Mouse (Mus musculus): ENCODE results near the gene Mycbp. TPM values are rescaled to one million over a fixed set of nuclear protein-coding genes. Genes with fewer than 3 reads are reported as not detected.

Gene Mycbp
- polyA plus RNA-seq, 1 experiment from 2014 or later = 59.9 TPM

- no peak for ATAC-seq (replicated peaks; ENCODE audit: low FRiP score)
- Histone ChIP-seq H3K9ac (ENCODE audit: low read length) (no peak overlapping the region), H3K4me3 (ENCODE audit: low read depth, low read length) (no peak overlapping the region), H3K4me1 (replicated peaks; ENCODE audit: control insufficient read depth, insufficient read depth, low read length) (no peaks in the 10 kb centered on the region), H3K27ac (ENCODE audit: low read depth, low read length) (no peak overlapping the region), H3K9me3 (ENCODE audit: control insufficient read depth, low read length) (no peaks in the 10 kb centered on the region), H3K27me3 (ENCODE audit: control insufficient read depth, insufficient read depth, low read length) (no peaks in the 10 kb centered on the region), H3K36me3 (ENCODE audit: control insufficient read depth, insufficient read depth, low read length) (no peaks in the 10 kb centered on the region), H3K4me2 (ENCODE audit: low read depth, low read length, severe bottlenecking) (no peak overlapping the region)
- WGBS = 76% methylated on average over 3 of the region's 3 CpGs
- no peak for DNase-seq (ENCODE audit: low spot score)
Measured at GRCm38 (mm10) chr4:123903432-123903831, 1.2 kb upstream of the Mycbp start.

GRCm38 (mm10) chr4:123905126-123905668 is 565 bp downstream of the Mycbp start:
- DNase-seq (ENCODE audit: low spot score) = no peak
- Histone ChIP-seq H3K27ac (ENCODE audit: low read depth, low read length) (peak overlapping the region; percentile 46; the same call in 1 of the 2 replicates), H3K4me3 (ENCODE audit: low read depth, low read length) (peak overlapping the region; percentile 82), H3K27me3 (ENCODE audit: control insufficient read depth, insufficient read depth, low read length) (no peaks in the 10 kb centered on the region), H3K4me2 (ENCODE audit: low read depth, low read length, severe bottlenecking) (peak overlapping the region; percentile 83), H3K9ac (ENCODE audit: low read length) (peak overlapping the region; percentile 71), H3K36me3 (ENCODE audit: control insufficient read depth, insufficient read depth, low read length) (no peaks in the 10 kb centered on the region), H3K9me3 (ENCODE audit: control insufficient read depth, low read length) (no peaks in the 10 kb centered on the region), H3K4me1 (replicated peaks; ENCODE audit: control insufficient read depth, insufficient read depth, low read length) (no peaks in the 10 kb centered on the region)
- ATAC-seq (replicated peaks; ENCODE audit: low FRiP score) = no peak; the same call in 1 of the 2 replicates
- whole genome bisulfite sequencing = 1% methylated on average over 45 of the region's 53 CpGs

GRCm38 (mm10) chr4:123911503-123911902 is 6.9 kb downstream of the Mycbp start:
- Histone ChIP-seq H3K4me1 (replicated peaks; ENCODE audit: control insufficient read depth, insufficient read depth, low read length) (peaks cover 5% of the 10 kb centered on the region; the same call in 1 of the 2 replicates), H3K9me3 (ENCODE audit: control insufficient read depth, low read length) (no peaks in the 10 kb centered on the region), H3K27me3 (ENCODE audit: control insufficient read depth, insufficient read depth, low read length) (no peaks in the 10 kb centered on the region), H3K4me2 (ENCODE audit: low read depth, low read length, severe bottlenecking) (no peak overlapping the region), H3K36me3 (ENCODE audit: control insufficient read depth, insufficient read depth, low read length) (peaks cover 2% of the 10 kb centered on the region; the same call in 1 of the 2 replicates), H3K9ac (ENCODE audit: low read length) (no peak overlapping the region), H3K4me3 (ENCODE audit: low read depth, low read length) (no peak overlapping the region), H3K27ac (ENCODE audit: low read depth, low read length) (no peak overlapping the region)
- DNase-seq (ENCODE audit: low spot score) = no peak
- WGBS = 92% methylated on average over 4 of the region's 4 CpGs
- ATAC-seq (replicated peaks; ENCODE audit: low FRiP score) = no peak

- no peaks in the 10 kb centered on the region for H3K9me3 ChIP-seq (ENCODE audit: control insufficient read depth, low read length)
- no peak for ATAC-seq (replicated peaks; ENCODE audit: low FRiP score)
- H3K27me3 ChIP-seq (ENCODE audit: control insufficient read depth, insufficient read depth, low read length) = no peaks in the 10 kb centered on the region
- 88% methylated on average over 2 of the region's 2 CpGs for WGBS
- H3K4me2 ChIP-seq (ENCODE audit: low read depth, low read length, severe bottlenecking) = no peak overlapping the region
- no peak for DNase-seq (ENCODE audit: low spot score)
- no peak overlapping the region for H3K27ac ChIP-seq (ENCODE audit: low read depth, low read length)
- H3K9ac ChIP-seq (ENCODE audit: low read length) = no peak overlapping the region
- H3K4me3 ChIP-seq (ENCODE audit: low read depth, low read length) = no peak overlapping the region
- H3K36me3 ChIP-seq (ENCODE audit: control insufficient read depth, insufficient read depth, low read length) = peaks cover 2% of the 10 kb centered on the region; the same call in 1 of the 2 replicates
- H3K4me1 ChIP-seq (replicated peaks; ENCODE audit: control insufficient read depth, insufficient read depth, low read length) = peaks cover 5% of the 10 kb centered on the region; the same call in 1 of the 2 replicates
Measured at GRCm38 (mm10) chr4:123912431-123912830, 7.8 kb downstream of the Mycbp start.

GRCm38 (mm10) chr4:123916748-123917547 is 12.3 kb downstream of the Mycbp start, which contains the start of gene Rragc:
Rragc (plus strand) TSS chr4:123917446.
- peak within 1 kb of the TSS; percentile 70; the same call in 1 of the 2 replicates for H3K27ac ChIP-seq (ENCODE audit: low read depth, low read length)
- 2% methylated on average over 46 of the region's 49 CpGs for WGBS
- DNase-seq (ENCODE audit: low spot score) (peak; percentile 99), ATAC-seq (replicated peaks; ENCODE audit: low FRiP score) (peak; percentile 100)
- H3K27me3 ChIP-seq (ENCODE audit: control insufficient read depth, insufficient read depth, low read length) = no peaks in the 10 kb centered on the region
- H3K36me3 ChIP-seq (ENCODE audit: control insufficient read depth, insufficient read depth, low read length) = peaks cover 8% of the 10 kb centered on the region; the same call in 1 of the 2 replicates
- peak within 1 kb of the TSS; percentile 81 for H3K4me2 ChIP-seq (ENCODE audit: low read depth, low read length, severe bottlenecking)
- H3K9me3 ChIP-seq (ENCODE audit: control insufficient read depth, low read length) = no peaks in the 10 kb centered on the region
- H3K9ac ChIP-seq (ENCODE audit: low read length) = peak within 1 kb of the TSS; percentile 83
- peak within 1 kb of the TSS; percentile 68 for H3K4me3 ChIP-seq (ENCODE audit: low read depth, low read length)
- peaks cover 14% of the 10 kb centered on the region for H3K4me1 ChIP-seq (replicated peaks; ENCODE audit: control insufficient read depth, insufficient read depth, low read length)

GRCm38 (mm10) chr4:123917548-123918140 is 13.0 kb downstream of the Mycbp start, which contains the start of gene 4930535I16Rik:
4930535I16Rik (minus strand) TSS chr4:123918022.
- WGBS = under 1% methylated on average over 49 of the region's 63 CpGs
- peak within 1 kb of the TSS; percentile 68 for H3K4me3 ChIP-seq (ENCODE audit: low read depth, low read length)
- H3K9me3 ChIP-seq (ENCODE audit: control insufficient read depth, low read length) = no peaks in the 10 kb centered on the region
- peaks cover 8% of the 10 kb centered on the region; the same call in 1 of the 2 replicates for H3K36me3 ChIP-seq (ENCODE audit: control insufficient read depth, insufficient read depth, low read length)
- DNase-seq (ENCODE audit: low spot score) = no peak
- peaks cover 14% of the 10 kb centered on the region for H3K4me1 ChIP-seq (replicated peaks; ENCODE audit: control insufficient read depth, insufficient read depth, low read length)
- H3K27ac ChIP-seq (ENCODE audit: low read depth, low read length) = peak within 1 kb of the TSS; percentile 70; the same call in 1 of the 2 replicates
- H3K9ac ChIP-seq (ENCODE audit: low read length) = peak within 1 kb of the TSS; percentile 83
- no peaks in the 10 kb centered on the region for H3K27me3 ChIP-seq (ENCODE audit: control insufficient read depth, insufficient read depth, low read length)
- peak within 1 kb of the TSS; percentile 81 for H3K4me2 ChIP-seq (ENCODE audit: low read depth, low read length, severe bottlenecking)
- ATAC-seq (replicated peaks; ENCODE audit: low FRiP score) = peak; percentile 58

- WGBS = 50% methylated on average over 2 of the region's 2 CpGs
- DNase-seq (ENCODE audit: low spot score) = no peak
Measured at GRCm38 (mm10) chr4:123918851-123919250, 14.2 kb downstream of the Mycbp start.

GRCm38 (mm10) chr4:123921055-123921565 is 16.5 kb downstream of the Mycbp start:
- ATAC-seq (replicated peaks; ENCODE audit: low FRiP score) (no peak), DNase-seq (ENCODE audit: low spot score) (no peak)
- Histone ChIP-seq H3K36me3 (ENCODE audit: control insufficient read depth, insufficient read depth, low read length) (peaks cover 6% of the 10 kb centered on the region; the same call in 1 of the 2 replicates), H3K27ac (ENCODE audit: low read depth, low read length) (no peak overlapping the region), H3K4me3 (ENCODE audit: low read depth, low read length) (no peak overlapping the region), H3K27me3 (ENCODE audit: control insufficient read depth, insufficient read depth, low read length) (no peaks in the 10 kb centered on the region), H3K9me3 (ENCODE audit: control insufficient read depth, low read length) (no peaks in the 10 kb centered on the region), H3K4me2 (ENCODE audit: low read depth, low read length, severe bottlenecking) (no peak overlapping the region), H3K9ac (ENCODE audit: low read length) (no peak overlapping the region), H3K4me1 (replicated peaks; ENCODE audit: control insufficient read depth, insufficient read depth, low read length) (peaks cover 12% of the 10 kb centered on the region)
- 89% methylated on average over 4 of the region's 4 CpGs for WGBS

More at GRCm38 (mm10) chr4:123918851-123919250, 14.2 kb downstream of the Mycbp start:
- Histone ChIP-seq H3K4me3 (ENCODE audit: low read depth, low read length) (peak overlapping the region; percentile 68), H3K27me3 (ENCODE audit: control insufficient read depth, insufficient read depth, low read length) (no peaks in the 10 kb centered on the region), H3K9me3 (ENCODE audit: control insufficient read depth, low read length) (no peaks in the 10 kb centered on the region), H3K36me3 (ENCODE audit: control insufficient read depth, insufficient read depth, low read length) (peaks cover 6% of the 10 kb centered on the region; the same call in 1 of the 2 replicates), H3K27ac (ENCODE audit: low read depth, low read length) (no peak overlapping the region), H3K4me1 (replicated peaks; ENCODE audit: control insufficient read depth, insufficient read depth, low read length) (peaks cover 14% of the 10 kb centered on the region), H3K4me2 (ENCODE audit: low read depth, low read length, severe bottlenecking) (peak overlapping the region; percentile 81), H3K9ac (ENCODE audit: low read length) (peak overlapping the region; percentile 20; the same call in 1 of the 2 replicates)
- ATAC-seq (replicated peaks; ENCODE audit: low FRiP score) = no peak
